Mouse (Mus musculus): Measurements from ENCODE around the gene Gm10260. TPM values are rescaled to one million over a fixed set of nuclear protein-coding genes. Genes with fewer than 3 reads are reported as not detected.

Gm10260 gene
- polyA plus RNA-seq, 1 experiment from 2014 or later = 0.98 TPM

GRCm38 (mm10) chr13:97781637-97782036, 21.2 kb upstream of the Gm10260 start:
- whole genome bisulfite sequencing = 90% methylated on average over 7 of the region's 7 CpGs
- Histone ChIP-seq H3K9ac (no peak overlapping the region), H3K4me3 (no peak overlapping the region), H3K27me3 (replicated peaks) (no peaks in the 10 kb centered on the region), H3K9me3 (no peaks in the 10 kb centered on the region), H3K4me2 (replicated peaks) (no peak overlapping the region), H3K36me3 (no peaks in the 10 kb centered on the region), H3K4me1 (peaks cover 13% of the 10 kb centered on the region), H3K27ac (no peak overlapping the region)
- no peak for ATAC-seq (ENCODE audit: low FRiP score, low read depth)

- Histone ChIP-seq H3K4me2 (replicated peaks) (no peak overlapping the region), H3K4me3 (no peak overlapping the region), H3K9ac (no peak overlapping the region), H3K27ac (no peak overlapping the region), H3K9me3 (no peaks in the 10 kb centered on the region), H3K27me3 (replicated peaks) (no peaks in the 10 kb centered on the region), H3K4me1 (peaks cover 12% of the 10 kb centered on the region), H3K36me3 (no peaks in the 10 kb centered on the region)
- no peak for ATAC-seq (ENCODE audit: low FRiP score, low read depth)
- WGBS = 81% methylated on average over 2 of the region's 2 CpGs
Measured at GRCm38 (mm10) chr13:97780556-97780955, 20.1 kb upstream of the Gm10260 start.

- Histone ChIP-seq H3K27ac (no peak overlapping the region), H3K4me2 (replicated peaks) (no peak overlapping the region), H3K9me3 (no peaks in the 10 kb centered on the region), H3K36me3 (no peaks in the 10 kb centered on the region), H3K4me3 (no peak overlapping the region), H3K27me3 (replicated peaks) (no peaks in the 10 kb centered on the region), H3K4me1 (peaks cover 13% of the 10 kb centered on the region; the same call in 1 of the 2 replicates), H3K9ac (no peak overlapping the region)
- WGBS = 88% methylated on average over 8 of the region's 8 CpGs
- no peak for ATAC-seq (ENCODE audit: low FRiP score, low read depth)
Measured at GRCm38 (mm10) chr13:97779657-97780445, 19.4 kb upstream of the Gm10260 start.

- H3K27me3 ChIP-seq (replicated peaks) = no peaks in the 10 kb centered on the region
Measured at GRCm38 (mm10) chr13:97778698-97779194, 18.3 kb upstream of the Gm10260 start.

DNA sequence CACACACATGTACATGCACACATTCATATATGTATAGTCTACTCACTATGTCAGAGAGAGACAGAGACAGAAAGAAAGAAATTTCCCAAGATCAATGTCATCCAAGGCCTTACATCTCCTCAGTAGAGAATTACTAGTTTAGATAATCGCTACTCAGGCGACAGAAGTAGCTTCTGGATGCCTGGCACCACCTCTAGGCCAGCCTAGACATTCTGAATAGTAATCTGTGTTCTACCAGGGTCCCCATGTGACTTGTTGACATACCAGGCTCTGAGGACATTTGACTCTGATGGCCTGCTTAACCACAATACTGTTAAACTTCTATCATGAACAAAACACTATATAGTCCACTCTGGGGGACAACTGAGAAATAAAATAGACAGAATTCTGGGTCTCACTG, 17.2 kb upstream of the Gm10260 start:
- Histone ChIP-seq H3K4me3 (no peak overlapping the region), H3K4me2 (replicated peaks) (no peak overlapping the region), H3K4me1 (peaks cover 10% of the 10 kb centered on the region; the same call in 1 of the 2 replicates), H3K36me3 (no peaks in the 10 kb centered on the region), H3K27ac (no peak overlapping the region), H3K27me3 (replicated peaks) (no peaks in the 10 kb centered on the region), H3K9me3 (no peaks in the 10 kb centered on the region), H3K9ac (no peak overlapping the region)
- no peak for ATAC-seq (ENCODE audit: low FRiP score, low read depth)
- 91% methylated on average over 2 of the region's 2 CpGs for WGBS

More at GRCm38 (mm10) chr13:97778698-97779194, 18.3 kb upstream of the Gm10260 start:
- H3K36me3 ChIP-seq = no peaks in the 10 kb centered on the region
- no peak overlapping the region for H3K4me3 ChIP-seq
- no peak overlapping the region for H3K9ac ChIP-seq
- H3K4me2 ChIP-seq (replicated peaks) = no peak overlapping the region
- no peaks in the 10 kb centered on the region for H3K9me3 ChIP-seq
- 80% methylated on average over 5 of the region's 5 CpGs for WGBS
- H3K27ac ChIP-seq = no peak overlapping the region
- H3K4me1 ChIP-seq = peaks cover 10% of the 10 kb centered on the region; the same call in 1 of the 2 replicates
- no peak for ATAC-seq (ENCODE audit: low FRiP score, low read depth)

GRCm38 (mm10) chr13:97776702-97777101, 16.3 kb upstream of the Gm10260 start:
- H3K4me2 ChIP-seq (replicated peaks) = no peak overlapping the region
- H3K9ac ChIP-seq = no peak overlapping the region
- 64% methylated on average over 3 of the region's 3 CpGs for WGBS
- ATAC-seq (ENCODE audit: low FRiP score, low read depth) = no peak
- no peaks in the 10 kb centered on the region for H3K27me3 ChIP-seq (replicated peaks)
- H3K36me3 ChIP-seq = no peaks in the 10 kb centered on the region
- no peak overlapping the region for H3K27ac ChIP-seq
- H3K4me1 ChIP-seq = peaks cover 10% of the 10 kb centered on the region; the same call in 1 of the 2 replicates
- no peak overlapping the region for H3K4me3 ChIP-seq
- H3K9me3 ChIP-seq = no peaks in the 10 kb centered on the region

- WGBS = 96% methylated on average over 8 of the region's 8 CpGs
- Histone ChIP-seq H3K27ac (no peak overlapping the region), H3K36me3 (no peaks in the 10 kb centered on the region), H3K4me3 (no peak overlapping the region), H3K4me2 (replicated peaks) (no peak overlapping the region), H3K9me3 (no peaks in the 10 kb centered on the region), H3K4me1 (peaks cover 10% of the 10 kb centered on the region; the same call in 1 of the 2 replicates), H3K9ac (no peak overlapping the region), H3K27me3 (replicated peaks) (no peaks in the 10 kb centered on the region)
- no peak for ATAC-seq (ENCODE audit: low FRiP score, low read depth)
Measured at GRCm38 (mm10) chr13:97775907-97776306, 15.5 kb upstream of the Gm10260 start.

DNA sequence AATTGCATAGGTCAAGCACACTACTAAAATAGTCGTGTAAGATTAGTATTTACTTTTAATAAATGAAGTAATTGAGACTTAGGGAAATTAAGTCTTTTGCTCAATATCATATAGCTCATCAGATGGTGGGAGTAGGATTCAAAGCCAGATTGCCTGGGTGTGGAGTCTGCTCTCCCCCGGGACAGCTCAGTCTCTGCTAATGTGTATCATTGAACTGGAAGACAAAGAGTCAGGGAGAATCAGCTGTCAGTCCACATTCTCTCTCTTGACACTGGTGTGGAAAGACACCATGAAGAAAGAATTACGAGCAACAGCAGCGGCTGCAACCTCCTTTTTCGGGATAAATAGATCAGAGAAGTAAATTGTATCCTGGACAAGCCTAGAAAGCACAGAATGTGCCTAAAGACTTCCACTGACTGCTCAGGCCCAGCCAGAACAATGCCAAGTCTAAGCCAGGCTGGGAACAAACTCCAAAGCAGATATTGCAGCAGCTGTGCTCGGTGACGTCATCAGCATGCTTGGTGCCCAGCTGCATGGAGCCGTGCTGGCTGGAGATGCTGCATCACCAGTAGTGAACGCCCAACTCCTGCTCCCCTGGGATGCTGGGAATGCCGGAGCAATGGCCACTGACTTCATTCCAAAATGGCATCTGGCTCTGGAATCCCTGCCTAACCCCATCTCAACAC, 14.5 kb upstream of the Gm10260 start:
- Histone ChIP-seq H3K27me3 (replicated peaks) (no peaks in the 10 kb centered on the region), H3K36me3 (no peaks in the 10 kb centered on the region), H3K9me3 (no peaks in the 10 kb centered on the region), H3K4me3 (no peak overlapping the region), H3K4me2 (replicated peaks) (peak overlapping the region; percentile 28), H3K27ac (peak overlapping the region; percentile 42; the same call in 1 of the 2 replicates), H3K4me1 (peaks cover 10% of the 10 kb centered on the region; the same call in 1 of the 2 replicates), H3K9ac (no peak overlapping the region)
- WGBS = 29% methylated on average over 10 of the region's 10 CpGs
- ATAC-seq (ENCODE audit: low FRiP score, low read depth) = peak; percentile 92

DNA sequence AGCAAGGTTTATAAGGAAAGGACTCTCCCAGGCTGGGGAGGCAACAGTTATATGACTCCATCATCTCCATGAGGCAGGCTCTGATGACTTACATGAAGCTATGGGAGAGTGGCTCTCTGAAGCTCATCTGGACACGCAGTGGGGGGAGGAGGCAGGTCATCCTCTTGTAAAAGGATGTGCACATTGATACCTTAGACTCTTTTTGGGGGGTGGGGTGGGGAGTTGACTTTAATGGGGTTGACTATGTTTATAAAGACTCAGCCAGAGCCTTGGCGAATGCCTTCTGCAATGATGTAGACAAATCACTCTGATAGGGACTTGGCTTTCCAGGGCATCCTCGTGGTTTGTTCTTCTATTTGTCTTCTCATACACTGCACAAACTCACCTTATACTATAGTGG, 8.8 kb upstream of the Gm10260 start:
- 94% methylated on average over 3 of the region's 3 CpGs for WGBS
- Histone ChIP-seq H3K4me1 (0 out of 2 replicates have a peak, but pooled peaks cover under 1% of the 10 kb centered on the region), H3K36me3 (no peaks in the 10 kb centered on the region), H3K9ac (no peak overlapping the region), H3K27ac (no peak overlapping the region), H3K4me3 (no peak overlapping the region), H3K9me3 (no peaks in the 10 kb centered on the region), H3K4me2 (replicated peaks) (no peak overlapping the region), H3K27me3 (replicated peaks) (no peaks in the 10 kb centered on the region)
- ATAC-seq (ENCODE audit: low FRiP score, low read depth) = no peak

DNA sequence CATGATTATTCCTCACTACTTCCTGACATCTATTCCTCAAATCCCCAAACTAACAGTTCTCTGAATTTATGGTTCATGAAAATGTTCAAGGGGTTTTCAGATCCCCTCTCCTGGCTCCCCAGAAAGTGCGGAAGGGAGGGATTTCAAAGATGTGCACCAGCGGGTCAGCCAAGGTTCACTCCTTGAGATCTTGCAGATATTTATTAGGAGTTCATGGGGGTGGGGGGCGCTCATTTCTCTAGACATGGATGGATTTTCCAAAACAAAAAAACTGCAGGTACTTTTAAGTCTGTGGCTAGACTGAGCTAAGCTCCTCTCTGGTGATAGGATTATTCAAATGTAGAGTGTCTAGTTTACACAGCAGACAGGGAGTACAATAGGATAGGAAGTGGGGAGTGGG, 8.4 kb upstream of the Gm10260 start:
- WGBS = 83% methylated on average over 3 of the region's 3 CpGs
- no peak for ATAC-seq (ENCODE audit: low FRiP score, low read depth)

GRCm38 (mm10) chr13:97768046-97768682, 7.7 kb upstream of the Gm10260 start:
- Histone ChIP-seq H3K27ac (no peak overlapping the region), H3K4me2 (replicated peaks) (no peak overlapping the region), H3K9me3 (no peaks in the 10 kb centered on the region), H3K36me3 (no peaks in the 10 kb centered on the region), H3K27me3 (replicated peaks) (no peaks in the 10 kb centered on the region), H3K4me1 (peaks cover 9% of the 10 kb centered on the region), H3K4me3 (no peak overlapping the region), H3K9ac (no peak overlapping the region)
- 82% methylated on average over 7 of the region's 7 CpGs for WGBS
- ATAC-seq (ENCODE audit: low FRiP score, low read depth) = no peak

More for the DNA sequence above, 8.4 kb upstream of the Gm10260 start:
- Histone ChIP-seq H3K9ac (no peak overlapping the region), H3K4me2 (replicated peaks) (no peak overlapping the region), H3K9me3 (no peaks in the 10 kb centered on the region), H3K36me3 (no peaks in the 10 kb centered on the region), H3K27ac (no peak overlapping the region), H3K4me3 (no peak overlapping the region), H3K4me1 (peaks cover 3% of the 10 kb centered on the region; the same call in 1 of the 2 replicates), H3K27me3 (replicated peaks) (no peaks in the 10 kb centered on the region)

DNA sequence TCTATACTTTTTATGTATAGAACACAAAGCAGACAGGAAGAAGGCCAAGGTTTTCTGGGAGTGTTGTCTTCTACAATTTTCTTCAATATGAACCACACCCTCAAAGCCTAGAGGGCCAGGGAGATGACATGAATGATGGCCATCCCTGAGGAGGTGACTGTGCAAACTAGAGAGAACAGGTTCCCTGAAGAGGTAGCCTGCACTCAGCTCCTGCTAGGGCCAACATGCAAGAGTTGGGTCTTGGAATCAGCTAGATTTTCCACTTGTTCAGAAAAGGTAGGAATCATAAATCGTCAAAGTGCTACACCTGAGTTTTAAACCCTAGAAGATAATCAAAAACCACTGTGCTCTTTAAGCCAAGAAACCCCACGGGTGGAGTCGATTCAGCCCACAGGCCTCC, 6.2 kb upstream of the Gm10260 start:
- peaks cover 9% of the 10 kb centered on the region for H3K4me1 ChIP-seq
- WGBS = 93% methylated on average over 3 of the region's 3 CpGs
- no peaks in the 10 kb centered on the region for H3K36me3 ChIP-seq
- no peak overlapping the region for H3K4me3 ChIP-seq
- no peak for ATAC-seq (ENCODE audit: low FRiP score, low read depth)
- no peaks in the 10 kb centered on the region for H3K9me3 ChIP-seq
- no peak overlapping the region for H3K9ac ChIP-seq
- no peak overlapping the region for H3K4me2 ChIP-seq (replicated peaks)
- no peaks in the 10 kb centered on the region for H3K27me3 ChIP-seq (replicated peaks)
- H3K27ac ChIP-seq = no peak overlapping the region
